Mouse (Mus musculus) stomach, embryonic 15.5 days (tissue): Measurements from ENCODE around the gene Gm17660. TPM values are rescaled to one million over a fixed set of nuclear protein-coding genes. Genes with fewer than 3 reads are reported as not detected.
A peak's percentile ranks its signal among the peaks of the same experiment; 100 is the strongest.

ENCODE experiments used
- ATAC-seq: fragments of 200-750 bp; cut with Nextera tagmentation; 2 replicates; pipeline ENCODE4 v1.8.0; 2017; ENCODE audit warnings: low read depth, moderate number of reproducible peaks, moderate TSS enrichment; ENCODE audit not compliant: insufficient read depth, low FRiP score
- H3K27ac ChIP-seq: fragments of 300-500 bp; sonication (generic); 2 replicates; pipeline ENCODE4 v1.5.1; 2015; ENCODE audit warnings: mild to moderate bottlenecking, inconsistent platforms
- H3K27me3 ChIP-seq: fragments of 300-500 bp; sonication (generic); replicated peaks from 2 replicates; pipeline ENCODE4 v1.6.1; 2015; ENCODE audit warnings: inconsistent platforms
- H3K36me3 ChIP-seq: fragments of 300-500 bp; sonication (generic); 2 replicates; pipeline ENCODE4 v1.6.1; 2015; ENCODE audit warnings: inconsistent platforms
- H3K4me1 ChIP-seq: fragments of 300-500 bp; sonication (generic); 2 replicates; pipeline ENCODE4 v1.6.1; 2015; ENCODE audit warnings: inconsistent platforms
- H3K4me2 ChIP-seq: fragments of 300-500 bp; sonication (generic); 2 replicates; pipeline ENCODE4 v1.6.1; 2015; ENCODE audit warnings: mild to moderate bottlenecking, inconsistent platforms
- H3K4me3 ChIP-seq: fragments of 300-500 bp; sonication (generic); replicated peaks from 2 replicates; pipeline ENCODE4 v1.5.1; 2015; ENCODE audit warnings: inconsistent platforms
- H3K9ac ChIP-seq: fragments of 300-500 bp; sonication (generic); 2 replicates; pipeline ENCODE4 v1.6.1; 2015; ENCODE audit warnings: inconsistent platforms
- H3K9me3 ChIP-seq: fragments of 300-500 bp; sonication (generic); 2 replicates; pipeline ENCODE4 v1.6.1; 2016; ENCODE audit warnings: inconsistent platforms
- whole genome bisulfite sequencing: fragments of 180-500 bp; shearing (Covaris S2); methylation state at CpG from one replicate; pipeline ENCODE4 v1.1.7; 2015; 5-methylcytosine and 5-hydroxymethylcytosine counted together
- polyA plus RNA-seq: library from polyadenylated mRNA; unstranded; fragments of >200 nt; fragmentation: Nextera tagmentation; extraction: Ambion mirVana; gene quantifications from 2 replicates; pipeline ENCODE4 v1.2.1, GENCODE M21; 2015

Gene Gm17660
- polyA plus RNA-seq, 1 experiment from 2014 or later, result not detected

DNA sequence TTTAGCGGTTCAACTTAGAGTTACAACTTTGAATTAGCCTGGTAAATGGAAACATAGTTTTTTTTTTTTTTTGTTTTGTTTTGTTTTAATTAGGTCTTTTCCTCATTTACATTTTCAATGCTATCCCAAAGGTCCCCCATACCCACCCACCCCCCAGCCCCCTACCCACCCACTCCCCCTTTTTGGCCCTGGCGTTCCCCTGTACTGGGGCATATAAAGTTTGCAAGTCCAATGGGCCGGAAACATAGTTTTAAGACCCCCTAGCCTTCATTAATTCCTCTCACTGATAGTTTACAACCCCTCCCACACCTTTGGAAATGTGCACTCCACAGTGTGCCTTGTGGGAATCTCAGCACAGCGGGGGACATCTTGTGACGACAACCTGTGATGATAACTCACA is 3.8 kb downstream of the Gm17660 start:
- Histone ChIP-seq H3K27me3 (no peaks in the 10 kb centered on the region), H3K4me1 (peaks cover 7% of the 10 kb centered on the region; the same call in 1 of the 2 replicates), H3K27ac (no peak overlapping the region), H3K9ac (no peak overlapping the region), H3K4me3 (no peak overlapping the region), H3K36me3 (no peaks in the 10 kb centered on the region), H3K9me3 (no peaks in the 10 kb centered on the region), H3K4me2 (no peak overlapping the region)
- ATAC-seq, result peak; percentile 87
- 88% methylated on average over 5 of the region's 5 CpGs for WGBS

DNA sequence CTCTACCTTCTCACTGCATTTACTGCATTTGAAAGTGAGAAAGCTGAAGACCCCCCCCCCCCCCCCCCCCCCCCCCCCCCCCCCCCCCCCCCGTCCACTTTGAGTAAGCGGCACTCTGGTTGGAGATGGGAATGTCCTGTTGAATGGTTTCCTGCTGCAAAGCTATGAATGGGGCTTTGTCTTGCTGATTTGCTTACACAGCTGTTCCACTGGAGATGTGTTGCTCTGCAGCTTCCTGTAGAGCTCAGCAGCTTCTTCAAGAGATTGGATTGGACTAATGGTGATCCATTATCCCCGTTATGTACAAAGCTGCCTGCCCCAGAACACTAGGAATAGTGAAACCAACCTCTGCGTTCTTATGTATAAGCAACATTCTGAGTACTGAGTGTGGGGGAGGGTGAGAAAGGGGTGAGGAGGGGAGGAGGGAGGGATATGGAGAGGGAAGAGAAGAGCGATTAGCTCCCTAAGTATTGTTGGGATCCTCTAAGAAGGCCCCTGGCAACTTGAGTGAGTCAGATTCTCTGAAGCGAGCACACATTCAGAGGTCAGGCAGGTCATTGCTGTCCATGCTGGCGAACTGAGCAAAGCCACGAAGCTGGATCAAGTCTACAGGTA is 5.0 kb downstream of the Gm17660 start:
- peak; percentile 89 for ATAC-seq

DNA sequence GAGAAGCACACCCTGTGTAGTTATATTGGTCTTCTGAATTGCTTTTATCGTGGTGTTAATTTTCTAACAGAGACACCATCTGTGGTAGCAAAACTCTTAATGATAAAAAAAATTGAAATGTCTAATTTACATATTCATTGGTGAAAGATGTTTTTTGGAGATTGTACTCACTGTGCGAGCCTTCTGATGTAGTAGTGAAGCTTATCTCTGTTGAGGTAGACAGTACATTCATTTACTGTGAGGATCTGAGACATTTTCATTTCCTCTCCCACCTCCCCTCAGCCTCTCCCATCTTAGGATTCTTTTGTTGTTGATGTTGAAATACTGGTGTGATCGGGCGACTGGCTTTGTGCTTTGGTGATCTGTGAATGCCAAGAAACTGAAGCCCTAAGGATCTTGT is 6.4 kb downstream of the Gm17660 start:
- H3K4me3 ChIP-seq, result no peak overlapping the region
- no peak for ATAC-seq
- 74% methylated on average over 4 of the region's 4 CpGs for WGBS

More for the DNA sequence above, 5.0 kb downstream of the Gm17660 start:
- H3K36me3 ChIP-seq, result no peaks in the 10 kb centered on the region
- no peak overlapping the region for H3K4me3 ChIP-seq
- H3K4me2 ChIP-seq, result 0 out of 2 replicates have a peak overlapping the region, but pooled peaks have one; percentile 10
- WGBS, result 22% methylated on average over 7 of the region's 8 CpGs
- no peak overlapping the region for H3K9ac ChIP-seq
- peak overlapping the region; percentile 21; the same call in 1 of the 2 replicates for H3K27ac ChIP-seq
- H3K9me3 ChIP-seq, result no peaks in the 10 kb centered on the region
- peaks cover 7% of the 10 kb centered on the region; the same call in 1 of the 2 replicates for H3K4me1 ChIP-seq
- no peaks in the 10 kb centered on the region for H3K27me3 ChIP-seq

DNA sequence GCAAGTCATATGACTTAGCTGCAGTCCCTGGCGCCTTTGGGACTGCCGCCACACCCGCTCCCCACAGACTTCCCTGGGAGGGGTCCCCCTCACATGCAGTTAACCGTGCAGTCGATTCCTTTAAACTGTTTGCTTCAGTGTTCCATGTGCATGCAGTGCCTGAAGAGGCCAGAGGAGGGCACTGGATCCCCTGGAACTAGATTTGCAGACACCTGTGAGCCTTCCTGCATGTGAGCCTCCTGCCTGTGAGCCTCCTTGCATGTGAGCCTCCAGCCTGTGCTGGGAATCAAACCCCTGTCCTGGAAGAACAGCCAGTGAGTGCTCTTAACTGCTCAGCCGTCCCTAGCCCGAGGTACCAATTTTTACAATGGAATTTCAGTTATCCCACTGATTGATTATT is 8.7 kb downstream of the Gm17660 start:
- H3K27me3 ChIP-seq, result no peaks in the 10 kb centered on the region
- H3K9ac ChIP-seq, result no peak overlapping the region
- WGBS, result 89% methylated on average over 7 of the region's 7 CpGs
- no peak for ATAC-seq
- peaks cover 4% of the 10 kb centered on the region; the same call in 1 of the 2 replicates for H3K4me1 ChIP-seq
- peaks cover 4% of the 10 kb centered on the region; the same call in 1 of the 2 replicates for H3K36me3 ChIP-seq
- H3K9me3 ChIP-seq, result no peaks in the 10 kb centered on the region
- H3K4me3 ChIP-seq, result no peak overlapping the region
- H3K4me2 ChIP-seq, result no peak overlapping the region
- H3K27ac ChIP-seq, result no peak overlapping the region

More for the DNA sequence above, 6.4 kb downstream of the Gm17660 start:
- no peak overlapping the region for H3K27ac ChIP-seq
- no peaks in the 10 kb centered on the region for H3K9me3 ChIP-seq
- no peak overlapping the region for H3K9ac ChIP-seq
- H3K36me3 ChIP-seq, result no peaks in the 10 kb centered on the region
- peaks cover 4% of the 10 kb centered on the region; the same call in 1 of the 2 replicates for H3K4me1 ChIP-seq
- no peak overlapping the region for H3K4me2 ChIP-seq
- no peaks in the 10 kb centered on the region for H3K27me3 ChIP-seq

DNA sequence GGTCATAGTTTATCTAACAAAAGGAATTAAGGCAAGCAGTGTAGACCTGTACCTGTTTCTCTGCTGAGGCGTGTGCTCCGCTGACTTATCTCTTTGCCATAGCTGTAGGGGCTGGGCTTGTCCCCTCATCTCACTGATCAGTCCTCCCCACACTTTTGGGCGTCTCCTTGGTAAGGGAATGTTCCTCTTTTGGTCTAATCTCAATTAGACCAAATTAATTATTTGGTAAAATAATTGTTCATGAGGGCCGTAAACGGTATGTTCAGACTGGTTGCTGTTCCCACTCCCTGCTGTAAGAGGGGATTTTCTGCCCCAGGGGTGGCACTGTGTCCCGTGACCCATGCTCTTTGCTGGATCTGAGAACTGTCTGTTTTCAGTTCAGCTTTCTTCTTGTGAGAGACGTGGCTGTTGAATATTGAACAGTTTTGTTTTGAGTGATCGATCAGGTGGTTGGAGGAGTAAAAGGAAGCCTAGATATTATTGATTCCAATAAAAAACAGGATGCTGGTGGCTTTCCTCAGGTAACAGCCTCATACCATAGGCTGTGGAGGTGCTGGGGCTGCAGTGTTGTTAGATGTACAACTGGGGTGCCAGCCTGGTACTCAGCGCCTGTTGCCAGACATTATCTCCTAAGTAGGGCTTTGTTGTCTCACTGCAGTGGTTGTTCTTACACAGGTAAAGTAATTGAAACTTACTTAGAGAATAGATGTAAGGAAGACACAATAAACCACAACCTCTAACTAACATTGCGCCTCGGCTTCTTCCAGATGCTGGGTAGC is 14.4 kb downstream of the Gm17660 start:
- peak; percentile 93 for ATAC-seq
- no peak overlapping the region for H3K4me2 ChIP-seq
- 83% methylated on average over 11 of the region's 11 CpGs for WGBS
- no peaks in the 10 kb centered on the region for H3K9me3 ChIP-seq
- no peaks in the 10 kb centered on the region for H3K27me3 ChIP-seq
- no peak overlapping the region for H3K9ac ChIP-seq
- H3K4me3 ChIP-seq, result no peak overlapping the region
- H3K36me3 ChIP-seq, result peaks cover 18% of the 10 kb centered on the region
- no peak overlapping the region for H3K27ac ChIP-seq
- H3K4me1 ChIP-seq, result no peaks in the 10 kb centered on the region

DNA sequence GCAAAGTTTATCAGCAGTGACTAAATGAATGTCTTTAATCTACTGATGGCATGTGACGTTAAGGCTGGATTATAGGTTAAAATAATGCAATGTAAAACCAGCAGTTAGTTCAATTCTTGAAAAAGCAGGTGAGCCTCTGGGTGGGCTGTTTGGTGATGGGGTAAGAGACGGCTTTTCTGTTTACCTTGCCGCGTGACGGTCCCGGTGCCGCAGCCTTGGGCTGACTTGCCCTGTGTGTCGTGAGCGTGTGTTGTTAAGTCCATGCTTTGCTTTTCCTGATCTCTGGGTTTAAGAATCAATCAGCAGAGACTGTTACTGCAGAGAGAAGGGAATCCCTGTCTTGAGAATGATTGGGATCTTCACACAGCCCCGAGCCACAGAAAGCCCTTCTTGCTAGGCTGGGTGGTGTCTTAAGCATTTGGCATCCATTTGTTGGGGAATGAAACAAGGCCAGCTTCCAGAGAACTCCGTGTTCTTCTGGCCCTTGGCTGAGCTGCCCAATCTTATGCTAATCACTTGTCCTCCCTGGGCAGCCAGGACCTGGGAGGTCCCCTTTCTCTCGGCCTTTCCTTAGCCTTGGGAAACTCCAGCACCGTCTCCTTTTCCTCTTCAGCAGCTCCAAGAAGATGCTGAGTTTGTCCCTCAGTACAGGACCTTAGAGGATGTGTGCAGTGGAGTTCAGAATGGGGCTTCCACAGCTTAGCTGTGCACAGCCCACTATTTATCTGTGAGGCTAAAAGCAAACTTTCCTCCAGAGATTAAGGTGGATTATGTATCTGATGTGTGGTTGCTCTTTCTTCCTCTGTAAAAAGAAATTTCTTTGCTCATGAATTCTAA is 15.3 kb downstream of the Gm17660 start:
- Histone ChIP-seq H3K4me2 (no peak overlapping the region), H3K4me1 (no peaks in the 10 kb centered on the region), H3K9ac (no peak overlapping the region), H3K9me3 (no peaks in the 10 kb centered on the region), H3K36me3 (peaks cover 18% of the 10 kb centered on the region), H3K4me3 (no peak overlapping the region), H3K27me3 (no peaks in the 10 kb centered on the region), H3K27ac (no peak overlapping the region)
- ATAC-seq, result no peak
- WGBS, result 82% methylated on average over 13 of the region's 13 CpGs

DNA sequence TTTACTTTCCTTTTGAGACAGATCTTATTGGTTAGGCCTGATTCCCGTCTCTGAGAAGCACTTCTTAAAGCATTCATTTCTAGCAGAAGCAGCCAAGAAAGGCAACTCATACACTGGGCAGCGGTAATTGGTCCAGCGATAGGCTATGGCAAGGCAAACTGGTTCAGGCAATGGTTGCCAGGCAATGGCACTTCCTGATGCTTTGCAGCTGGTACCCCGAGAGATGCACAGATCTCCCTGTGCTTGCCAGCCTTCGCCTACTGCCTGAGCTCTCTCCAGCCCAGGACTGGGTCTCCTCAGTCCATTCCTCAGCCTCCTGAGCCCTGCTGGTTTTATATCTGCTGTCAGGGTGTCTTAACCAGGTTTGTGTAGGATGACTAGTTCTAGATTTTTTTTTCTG is 17.0 kb downstream of the Gm17660 start:
- Histone ChIP-seq H3K27me3 (no peaks in the 10 kb centered on the region), H3K4me3 (no peak overlapping the region), H3K9me3 (no peaks in the 10 kb centered on the region), H3K4me1 (no peaks in the 10 kb centered on the region), H3K9ac (no peak overlapping the region), H3K27ac (no peak overlapping the region), H3K36me3 (peaks cover 18% of the 10 kb centered on the region), H3K4me2 (no peak overlapping the region)
- ATAC-seq, result no peak
- WGBS, result 79% methylated on average over 5 of the region's 5 CpGs

DNA sequence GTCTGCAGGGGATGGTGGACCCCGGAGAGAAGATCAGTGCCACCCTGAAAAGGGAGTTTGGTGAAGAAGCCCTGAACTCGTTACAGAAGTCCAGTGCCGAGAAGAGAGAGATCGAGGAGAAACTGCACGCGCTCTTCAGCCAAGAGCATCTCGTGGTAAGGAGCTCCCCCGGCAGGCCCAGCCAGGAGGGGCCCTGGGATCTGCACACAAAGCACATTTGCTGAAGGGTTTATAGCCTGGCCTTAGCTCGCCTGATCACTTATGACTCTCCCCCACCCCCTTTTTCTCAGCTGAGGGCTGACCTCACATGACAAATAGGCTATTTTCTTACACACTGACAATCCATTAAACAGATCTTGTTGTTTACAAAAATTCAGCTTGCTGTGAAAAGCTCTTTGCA is 17.8 kb downstream of the Gm17660 start:
- 67% methylated on average over 9 of the region's 9 CpGs for WGBS
- Histone ChIP-seq H3K27me3 (no peaks in the 10 kb centered on the region), H3K4me1 (no peaks in the 10 kb centered on the region), H3K4me3 (no peak overlapping the region), H3K27ac (peak overlapping the region; percentile 13; the same call in 1 of the 2 replicates), H3K9me3 (no peaks in the 10 kb centered on the region), H3K36me3 (peaks cover 15% of the 10 kb centered on the region; the same call in 1 of the 2 replicates), H3K9ac (no peak overlapping the region), H3K4me2 (no peak overlapping the region)
- no peak for ATAC-seq

DNA sequence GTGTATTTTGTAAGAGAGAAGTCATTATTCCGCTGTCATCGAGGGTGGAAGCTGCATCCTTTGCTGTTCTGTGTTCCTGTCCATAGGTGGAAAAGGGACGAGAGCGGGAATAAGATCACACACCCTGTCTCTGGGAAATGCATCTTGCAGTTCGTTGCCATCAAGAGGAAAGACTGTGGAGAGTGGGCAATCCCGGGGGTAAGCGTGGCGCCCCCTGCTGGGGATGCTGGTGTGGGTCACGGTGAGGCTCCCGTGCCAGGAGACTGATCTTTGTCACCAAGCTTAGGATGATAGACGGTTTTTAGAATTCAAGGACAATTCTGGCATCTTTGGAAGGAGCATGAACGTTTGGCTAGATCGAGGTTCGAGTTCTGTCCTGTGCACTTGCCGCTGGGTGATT is 19.4 kb downstream of the Gm17660 start:
- peaks cover 7% of the 10 kb centered on the region; the same call in 1 of the 2 replicates for H3K36me3 ChIP-seq

DNA sequence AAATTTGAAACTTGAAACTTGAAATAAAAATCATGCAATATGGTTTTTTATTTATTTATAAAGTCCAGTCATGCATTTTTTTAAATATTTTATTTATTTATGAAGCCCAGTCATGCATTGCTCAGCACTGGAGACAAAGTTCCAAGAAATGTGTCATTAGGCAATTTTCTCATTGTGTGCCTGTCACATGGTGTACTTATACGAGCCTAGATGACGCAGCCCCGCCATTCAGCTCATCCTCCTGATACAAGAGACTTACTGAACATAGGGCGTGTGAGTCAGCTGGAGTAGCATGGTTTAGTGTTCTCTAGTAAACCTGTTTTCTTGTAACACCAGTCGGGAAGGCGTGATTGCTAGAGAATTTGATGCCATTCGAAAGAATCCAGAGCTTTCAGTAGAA is 21.1 kb downstream of the Gm17660 start:
- no peaks in the 10 kb centered on the region for H3K4me1 ChIP-seq
- H3K9me3 ChIP-seq, result no peaks in the 10 kb centered on the region
- H3K9ac ChIP-seq, result no peak overlapping the region
- H3K27ac ChIP-seq, result no peak overlapping the region
- WGBS, result 85% methylated on average over 7 of the region's 7 CpGs
- peaks cover 4% of the 10 kb centered on the region; the same call in 1 of the 2 replicates for H3K36me3 ChIP-seq
- no peaks in the 10 kb centered on the region for H3K27me3 ChIP-seq
- no peak for ATAC-seq
- H3K4me3 ChIP-seq, result no peak overlapping the region
- H3K4me2 ChIP-seq, result no peak overlapping the region

More for the DNA sequence above, 19.4 kb downstream of the Gm17660 start:
- Histone ChIP-seq H3K9ac (no peak overlapping the region), H3K9me3 (no peaks in the 10 kb centered on the region), H3K4me3 (no peak overlapping the region), H3K4me2 (no peak overlapping the region), H3K27me3 (no peaks in the 10 kb centered on the region), H3K27ac (no peak overlapping the region), H3K4me1 (no peaks in the 10 kb centered on the region)
- no peak for ATAC-seq
- WGBS, result 62% methylated on average over 15 of the region's 15 CpGs

DNA sequence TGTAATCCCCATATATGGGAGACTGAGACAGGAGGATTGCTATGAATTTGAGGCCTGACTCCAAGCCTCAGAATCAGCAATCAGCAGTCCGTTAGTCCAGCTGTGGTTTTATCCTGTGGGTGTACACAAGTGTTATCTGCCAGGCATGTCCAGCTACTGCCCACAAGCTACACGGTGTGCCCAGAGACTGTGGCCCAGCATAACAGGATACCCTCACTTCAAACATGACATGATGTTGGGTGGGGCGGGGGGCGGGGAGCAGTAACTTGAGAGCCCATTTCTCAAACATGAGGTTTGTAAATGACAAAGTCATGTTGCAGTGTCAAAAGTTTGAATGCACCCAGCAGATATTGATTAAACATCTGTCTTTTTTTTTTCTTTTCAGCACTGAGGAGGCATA is 21.6 kb downstream of the Gm17660 start:
- ATAC-seq, result no peak
- no peak overlapping the region for H3K4me3 ChIP-seq
- H3K9ac ChIP-seq, result no peak overlapping the region
- no peak overlapping the region for H3K4me2 ChIP-seq
- no peaks in the 10 kb centered on the region for H3K27me3 ChIP-seq
- H3K4me1 ChIP-seq, result no peaks in the 10 kb centered on the region
- 74% methylated on average over 4 of the region's 4 CpGs for WGBS
- H3K36me3 ChIP-seq, result peaks cover 6% of the 10 kb centered on the region; the same call in 1 of the 2 replicates
- H3K27ac ChIP-seq, result no peak overlapping the region
- H3K9me3 ChIP-seq, result no peaks in the 10 kb centered on the region
